Mouse (Mus musculus) G1E (cell line): ENCODE results near the gene Neurog1. TPM values are rescaled to one million over a fixed set of nuclear protein-coding genes. Genes with fewer than 3 reads are reported as not detected.

Experiments used
- ATAC-seq: 2 replicates; pipeline ENCODE4 v1.8.0; 2016; ENCODE audit warnings: mild to moderate bottlenecking; ENCODE audit not compliant: insufficient number of reproducible peaks, poor library complexity, low FRiP score, severe bottlenecking; ENCODE audit errors: extremely low read depth
- DNase-seq: peaks from one replicate; pipeline ENCODE4 v3.0.0; 2012; ENCODE audit warnings: low spot score
- H3K27me3 ChIP-seq: 2 replicates; pipeline ENCODE4 v1.6.1; 2012; ENCODE audit warnings: mild to moderate bottlenecking, low read length, inconsistent platforms; ENCODE audit not compliant: insufficient read depth
- H3K36me3 ChIP-seq: replicated peaks from 2 replicates; pipeline ENCODE3; 2012; ENCODE audit warnings: mild to moderate bottlenecking, inconsistent platforms
- H3K4me1 ChIP-seq: 2 replicates; pipeline ENCODE4 v1.6.1; 2012; ENCODE audit warnings: low read depth, low read length, inconsistent platforms, mixed read lengths; ENCODE audit not compliant: insufficient read depth
- H3K4me3 ChIP-seq: 2 replicates; pipeline ENCODE4 v1.5.1; 2012; ENCODE audit warnings: low read depth, mild to moderate bottlenecking, inconsistent platforms, low read length, moderate library complexity, mixed read lengths
- H3K9me3 ChIP-seq: replicated peaks from 2 replicates; pipeline ENCODE4 v1.6.1; 2012; ENCODE audit warnings: inconsistent platforms
- CTCF ChIP-seq: IDR thresholded peaks from 2 replicates; pipeline ENCODE4 v1.5.1; 2012; ENCODE audit warnings: low read depth, low read length, inconsistent platforms, mixed read lengths
- GATA1 ChIP-seq: IDR thresholded peaks from 2 replicates; pipeline ENCODE4 v1.6.1; 2012; ENCODE audit warnings: borderline replicate concordance, low read length, inconsistent platforms, mixed read lengths
- GATA2 ChIP-seq: IDR thresholded peaks from 2 replicates; pipeline ENCODE4 v1.6.1; 2012; ENCODE audit warnings: low read depth, low read length, inconsistent platforms, borderline replicate concordance
- POLR2AphosphoS5 ChIP-seq: IDR thresholded peaks from 2 replicates; pipeline ENCODE4 v1.6.1; 2012; ENCODE audit warnings: low read depth, low read length, inconsistent platforms; ENCODE audit not compliant: insufficient replicate concordance
- TAL1 ChIP-seq: conservative IDR thresholded peaks from 2 replicates; pipeline ENCODE4 v1.6.1; 2012; ENCODE audit warnings: low read depth, low read length, inconsistent platforms, mixed read lengths
- polyA plus RNA-seq: library from polyadenylated mRNA; stranded (reverse); fragments of >175 nt; gene quantifications from 2 replicates; pipeline ENCODE4 v1.2.3, GENCODE M21; 2012
- total RNA-seq, 2 experiments: library from RNA; stranded (forward) in 1 of 2; stranded (reverse) in 1 of 2; fragments of 200-1000 nt in 1 of 2; fragments of >200 nt in 1 of 2; fragmentation: Nextera tagmentation in 1 of 2; gene quantifications; 2 replicates each; pipeline ENCODE4 v1.2.3; 2014 to 2017

Neurog1 gene
- total and polyA plus RNA-seq, 3 experiments = 0.11 TPM; not detected in 2

DNA sequence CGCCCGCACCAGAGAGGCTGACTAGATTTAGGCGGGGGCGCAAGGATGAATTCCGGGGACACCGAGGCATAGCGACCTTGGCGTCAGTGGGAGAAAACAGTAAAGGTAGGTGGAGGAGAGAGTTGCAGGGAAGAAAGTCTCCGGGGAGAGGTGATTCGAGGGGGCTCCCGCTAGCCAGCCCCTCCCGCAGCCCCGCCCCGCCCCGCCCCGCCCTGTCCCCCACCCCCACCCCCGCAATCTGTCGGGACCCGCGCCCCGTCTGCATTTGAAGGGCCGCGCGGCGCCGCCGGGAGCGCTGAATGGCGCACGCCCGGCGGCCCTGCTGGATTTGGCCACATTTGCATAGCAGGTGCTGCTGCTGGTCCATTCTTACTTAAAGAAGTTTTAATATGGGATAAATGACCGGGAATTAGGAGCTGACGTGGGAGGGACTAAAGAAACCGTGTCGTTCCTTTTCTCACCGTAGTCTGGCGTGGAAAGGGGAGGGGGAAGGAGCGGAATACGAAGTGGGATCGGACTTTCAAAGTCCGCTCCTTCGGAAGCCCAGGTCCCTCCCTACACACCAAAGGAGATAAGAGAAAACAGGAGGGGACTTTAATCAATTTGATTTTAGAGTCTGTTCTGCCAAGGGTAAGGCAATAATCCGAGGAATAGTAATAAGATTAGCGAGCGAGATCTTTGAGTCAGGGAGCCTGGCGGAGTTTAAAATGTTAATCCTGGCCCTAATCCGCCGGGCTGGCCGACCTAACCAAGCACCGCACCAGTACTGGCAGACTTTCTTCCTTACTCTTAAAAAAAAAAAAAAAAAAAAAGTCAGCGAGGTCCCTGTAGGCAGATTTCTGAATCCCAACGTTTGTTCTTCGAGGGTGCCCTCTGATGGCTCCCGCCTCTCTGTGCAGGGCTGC is 7.3 kb upstream of the Neurog1 start:
- no peak for DNase-seq

DNA sequence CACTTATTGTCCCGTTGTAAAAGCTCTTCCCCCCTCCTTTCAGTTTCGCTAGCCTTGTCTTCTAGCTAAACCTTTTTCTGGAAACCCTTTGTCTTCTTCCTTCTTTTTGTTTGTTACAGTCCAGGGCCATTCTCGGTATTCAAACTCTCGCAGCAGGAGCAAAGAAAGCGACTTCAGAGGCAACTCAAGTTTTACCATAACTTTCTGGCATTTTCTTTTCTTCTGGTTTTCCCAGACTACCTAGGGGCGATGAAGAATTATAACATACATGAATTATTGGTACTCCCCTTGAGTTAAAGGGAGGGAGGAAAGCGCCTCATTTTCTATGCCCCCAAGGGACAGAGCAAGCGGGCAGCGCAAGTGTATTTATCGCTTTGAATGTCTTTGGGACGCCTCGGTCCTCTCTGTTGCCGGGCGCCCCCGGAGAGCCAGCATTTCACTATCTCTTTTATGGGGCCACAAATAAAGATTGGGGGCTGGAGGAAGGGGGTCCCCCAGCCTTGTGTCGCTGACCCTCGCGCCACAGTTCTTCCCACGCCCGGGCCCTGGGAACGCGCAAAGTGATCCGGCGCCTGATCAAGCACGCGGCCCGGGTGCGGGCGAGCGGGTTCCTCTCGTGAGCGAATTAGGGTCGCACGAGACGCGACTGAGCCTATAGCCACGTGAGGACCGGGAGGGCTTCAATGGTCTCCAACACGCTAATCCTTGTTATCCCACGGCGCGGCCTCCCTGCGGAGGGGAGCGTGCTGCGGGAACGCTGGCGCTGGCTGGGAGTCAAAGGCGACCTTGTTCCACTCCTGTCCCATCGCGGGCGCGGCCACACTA is 6.4 kb upstream of the Neurog1 start:
- H3K9me3 ChIP-seq = peaks cover 70% of the 10 kb centered on the region
- DNase-seq (no peak), ATAC-seq (no peak)
- H3K27me3 ChIP-seq = no peaks in the 10 kb centered on the region
- TF ChIP-seq POLR2AphosphoS5 = no peak
- TF ChIP-seq TAL1 = no peak
- no peak for TF ChIP-seq GATA1
- TF ChIP-seq CTCF = no peak
- no peak for TF ChIP-seq GATA2
- H3K4me3 ChIP-seq = peak overlapping the region; percentile 33; the same call in 1 of the 2 replicates
- H3K36me3 ChIP-seq = no peaks in the 10 kb centered on the region
- no peaks in the 10 kb centered on the region for H3K4me1 ChIP-seq

More for the DNA sequence above, 7.3 kb upstream of the Neurog1 start:
- TF ChIP-seq GATA2 (no peak), GATA1 (no peak), CTCF (no peak), TAL1 (no peak), POLR2AphosphoS5 (no peak)
- Histone ChIP-seq H3K4me1 (no peaks in the 10 kb centered on the region), H3K36me3 (no peaks in the 10 kb centered on the region), H3K9me3 (peaks cover 68% of the 10 kb centered on the region), H3K27me3 (no peaks in the 10 kb centered on the region), H3K4me3 (peak overlapping the region; percentile 33; the same call in 1 of the 2 replicates)
- no peak for ATAC-seq

DNA sequence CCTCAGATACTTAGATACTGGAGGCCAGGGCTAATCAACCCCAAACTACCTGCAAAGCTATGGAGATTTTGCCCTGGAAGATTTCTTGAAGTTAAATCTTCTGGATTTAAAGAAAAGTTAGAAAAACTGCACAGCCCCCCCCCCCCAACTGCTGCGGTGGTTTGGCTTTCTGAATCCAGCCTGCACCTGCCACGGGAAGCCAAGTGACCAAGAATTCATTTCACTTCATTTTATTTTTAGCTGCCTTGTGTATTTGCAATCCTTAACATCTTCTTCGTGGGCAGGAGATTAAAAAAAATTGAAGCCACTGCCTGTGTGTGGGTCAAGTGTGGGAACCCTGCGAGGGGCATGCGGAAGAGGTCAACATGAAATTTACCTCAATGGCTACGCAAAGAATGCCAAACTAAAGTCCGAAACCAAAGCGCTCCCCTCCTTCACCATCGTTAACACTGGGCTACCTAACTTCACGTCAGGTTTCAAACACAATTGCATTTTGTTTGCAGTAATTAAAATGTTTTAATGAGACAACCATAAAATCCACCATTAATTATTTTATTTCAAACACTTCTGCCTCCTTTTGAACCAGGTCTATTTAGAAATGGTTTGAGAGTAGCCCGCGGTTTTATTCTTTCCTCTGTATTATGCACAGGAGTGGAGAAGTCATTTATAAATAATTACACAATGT is 5.6 kb upstream of the Neurog1 start:
- peaks cover 73% of the 10 kb centered on the region for H3K9me3 ChIP-seq
- DNase-seq = no peak
- no peak for ATAC-seq
- H3K36me3 ChIP-seq = no peaks in the 10 kb centered on the region
- no peak overlapping the region for H3K4me3 ChIP-seq
- no peaks in the 10 kb centered on the region for H3K4me1 ChIP-seq
- no peaks in the 10 kb centered on the region for H3K27me3 ChIP-seq
- TF ChIP-seq POLR2AphosphoS5 (no peak), TAL1 (no peak), CTCF (no peak), GATA1 (no peak), GATA2 (no peak)

DNA sequence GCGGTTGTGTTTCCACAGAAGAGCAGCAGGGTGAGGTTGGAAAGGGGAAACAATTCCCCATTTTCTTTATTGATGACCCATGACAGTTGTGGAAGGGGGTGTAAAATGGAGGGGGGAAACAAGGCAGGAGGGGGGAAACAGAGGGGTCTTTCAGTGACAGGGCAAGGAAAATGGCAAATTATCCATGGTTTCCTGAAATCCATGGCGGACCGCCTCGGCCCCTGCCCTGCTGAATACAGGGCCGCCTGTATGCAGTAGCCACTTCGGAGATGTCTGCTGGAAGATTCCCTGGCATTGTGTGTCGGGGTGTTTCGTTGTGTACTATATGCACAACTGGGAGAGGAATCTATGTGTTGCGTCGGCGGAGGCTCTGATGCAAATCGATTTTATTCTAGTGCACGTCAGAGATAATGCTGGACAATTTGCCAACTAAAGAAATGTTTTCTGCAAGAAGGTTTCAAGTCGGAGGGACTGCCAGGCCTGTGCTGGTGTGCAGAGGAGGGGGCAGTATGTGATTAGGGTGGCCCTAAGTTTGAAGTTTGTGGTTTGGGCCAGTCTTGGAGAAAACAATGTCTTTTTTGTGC is 4.8 kb upstream of the Neurog1 start:
- no peak for TF ChIP-seq GATA1
- no peak for TF ChIP-seq CTCF
- no peak for TF ChIP-seq TAL1
- no peak for TF ChIP-seq POLR2AphosphoS5
- no peak for TF ChIP-seq GATA2
- no peaks in the 10 kb centered on the region for H3K4me1 ChIP-seq
- H3K4me3 ChIP-seq = no peak overlapping the region; the same call in 1 of the 2 replicates
- no peaks in the 10 kb centered on the region for H3K36me3 ChIP-seq
- DNase-seq (no peak), ATAC-seq (no peak)
- H3K9me3 ChIP-seq = peaks cover 73% of the 10 kb centered on the region
- H3K27me3 ChIP-seq = no peaks in the 10 kb centered on the region; the same call in 1 of the 2 replicates

DNA sequence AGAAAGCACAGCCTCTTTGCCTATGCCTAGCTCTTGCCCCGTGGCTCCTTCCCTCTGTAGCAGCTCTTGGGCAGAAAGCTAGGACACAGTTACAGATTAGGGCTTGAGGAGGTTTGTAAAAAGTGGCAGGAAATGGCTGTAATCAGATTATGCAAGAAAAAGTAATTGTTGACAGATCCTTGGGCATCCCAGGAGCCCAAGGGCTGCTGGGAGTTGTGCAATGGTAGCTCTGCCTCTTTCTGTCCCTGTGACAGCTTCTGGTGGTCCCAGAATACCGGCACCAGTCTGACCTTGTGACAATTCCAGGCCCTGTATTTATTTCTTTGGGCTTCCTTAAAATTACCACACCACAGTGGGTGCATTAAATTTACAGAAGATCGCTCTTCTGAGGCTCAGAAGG is 1.4 kb upstream of the Neurog1 start:
- Histone ChIP-seq H3K9me3 (peaks cover 69% of the 10 kb centered on the region), H3K27me3 (peaks cover 5% of the 10 kb centered on the region; the same call in 1 of the 2 replicates), H3K36me3 (no peaks in the 10 kb centered on the region), H3K4me3 (no peak overlapping the region), H3K4me1 (no peaks in the 10 kb centered on the region)
- DNase-seq (no peak), ATAC-seq (no peak)
- no peak for TF ChIP-seq GATA2
- no peak for TF ChIP-seq TAL1
- no peak for TF ChIP-seq CTCF
- no peak for TF ChIP-seq GATA1
- no peak for TF ChIP-seq POLR2AphosphoS5
